Mouse (Mus musculus) megakaryocyte-erythroid progenitor cell, adult 5-6 weeks (primary cell): ENCODE measurements around the gene A630095N17Rik. TPM values are rescaled to one million over a fixed set of nuclear protein-coding genes. Genes with fewer than 3 reads are reported as not detected.

Source experiments
- ATAC-seq: replicated peaks from 2 replicates; pipeline ENCODE4 v1.8.0; 2016; ENCODE audit warnings: mild to moderate bottlenecking, inconsistent platforms; ENCODE audit not compliant: severe bottlenecking, poor library complexity, low FRiP score, low TSS enrichment
- total RNA-seq, 2 experiments: library from RNA; stranded (forward) in 1 of 2; stranded (reverse) in 1 of 2; fragments of 200-1000, 215-1000 nt in 1 of 2; fragments of >200 nt in 1 of 2; fragmentation: Nextera tagmentation in 1 of 2; gene quantifications; 2 replicates each; pipeline ENCODE4 v1.2.3; 2014 to 2017

The A630095N17Rik gene
- total RNA-seq, 2 experiments from 2014 or later = not detected

GRCm38 (mm10) chr1:75217893-75218226 is 14.0 kb downstream of the A630095N17Rik start:
- no peak for ATAC-seq

DNA sequence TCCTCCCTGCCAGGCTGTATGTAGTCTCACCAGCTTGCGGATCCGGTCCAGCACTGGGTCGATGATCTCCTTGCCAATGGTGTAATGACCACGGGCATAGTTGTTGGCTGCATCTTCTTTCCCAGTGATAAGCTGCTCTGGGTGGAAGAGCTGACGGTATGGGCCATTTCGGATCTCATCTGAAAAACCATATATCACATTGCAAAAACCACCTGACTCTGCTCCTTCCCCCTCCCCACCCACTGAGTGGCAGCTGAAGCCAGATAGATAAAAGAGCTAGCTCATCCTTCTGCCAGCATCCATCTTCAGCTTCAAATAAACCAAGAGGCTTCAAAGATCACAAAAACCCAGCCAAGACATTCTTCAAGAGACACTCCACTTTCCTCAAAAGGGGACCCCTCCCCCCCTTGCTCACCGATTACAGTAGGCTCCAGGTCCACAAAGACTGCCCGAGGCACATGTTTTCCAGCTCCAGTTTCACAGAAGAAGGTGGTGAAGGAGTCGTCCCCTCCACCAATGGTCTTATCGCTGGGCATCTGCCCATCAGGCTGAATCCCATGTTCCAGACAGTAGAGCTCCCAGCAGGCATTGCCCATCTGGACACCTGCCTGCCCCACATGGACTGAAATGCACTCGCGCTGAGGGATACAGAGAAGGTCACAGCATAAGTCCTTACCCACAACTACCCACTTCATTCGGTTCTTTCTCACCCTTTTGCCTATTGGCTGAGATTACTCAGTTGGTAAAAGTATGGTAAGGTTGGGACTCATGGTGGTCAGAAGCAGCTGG is 14.9 kb downstream of the A630095N17Rik start:
- ATAC-seq = peak; percentile 53

DNA sequence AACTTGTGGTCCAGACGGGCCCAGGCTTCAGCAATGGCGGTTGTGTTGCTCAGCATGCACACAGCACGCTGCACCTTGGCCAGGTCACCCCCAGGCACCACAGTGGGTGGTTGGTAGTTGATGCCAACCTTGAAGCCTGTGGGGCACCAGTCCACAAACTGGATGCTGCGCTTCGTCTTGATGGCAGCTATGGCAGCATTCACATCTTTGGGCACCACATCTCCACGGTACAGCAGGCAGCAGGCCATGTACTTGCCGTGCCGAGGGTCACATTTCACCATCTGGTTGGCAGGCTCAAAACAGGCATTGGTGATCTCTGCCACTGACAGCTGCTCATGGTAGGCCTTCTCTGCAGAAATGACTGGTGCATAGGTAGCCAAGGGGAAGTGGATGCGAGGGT is 16.1 kb downstream of the A630095N17Rik start:
- no peak for ATAC-seq

GRCm38 (mm10) chr1:75214886-75215285 is 17.0 kb downstream of the A630095N17Rik start:
- no peak for ATAC-seq

DNA sequence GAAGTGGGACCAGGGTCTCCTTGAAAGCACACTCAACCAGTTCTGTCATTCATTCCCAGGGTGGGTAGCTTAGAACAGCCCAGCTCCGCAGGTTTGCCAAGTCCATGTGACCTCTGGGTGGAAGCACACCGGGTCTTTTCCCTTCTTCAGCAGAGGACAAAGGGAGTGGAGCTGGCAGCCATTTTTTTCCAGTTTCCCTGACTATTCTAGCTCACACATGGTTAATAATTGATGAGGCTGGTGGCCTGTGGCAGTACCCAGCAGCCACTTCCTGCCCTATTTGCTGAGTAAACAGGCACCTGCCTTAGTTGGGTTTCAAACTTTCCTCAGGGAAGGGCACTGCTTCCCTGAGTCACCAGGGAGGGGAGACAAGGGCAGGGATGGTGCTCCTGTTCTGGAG is 17.5 kb downstream of the A630095N17Rik start:
- no peak for ATAC-seq

- ATAC-seq = no peak
Measured at GRCm38 (mm10) chr1:75213096-75213495, 18.8 kb downstream of the A630095N17Rik start.

DNA sequence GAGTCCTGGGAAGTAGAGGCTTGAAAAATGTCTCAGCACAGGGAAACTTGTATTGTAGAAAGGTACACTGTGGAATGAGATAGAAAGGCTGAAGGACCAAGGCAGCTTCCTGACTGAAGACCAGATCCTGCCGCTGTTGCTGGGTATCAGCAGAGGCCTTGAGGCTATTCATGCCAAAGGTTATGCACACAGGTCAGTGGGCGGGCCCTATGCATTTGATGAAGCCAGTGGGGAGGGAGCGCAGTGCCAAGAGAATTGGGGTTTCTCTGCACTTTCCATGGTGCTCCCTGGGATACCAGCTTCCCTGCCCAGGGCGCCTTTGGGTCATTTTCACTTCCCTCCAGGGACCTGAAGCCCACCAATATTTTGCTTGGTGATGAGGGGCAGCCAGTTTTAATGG is 19.4 kb downstream of the A630095N17Rik start:
- ATAC-seq = no peak

DNA sequence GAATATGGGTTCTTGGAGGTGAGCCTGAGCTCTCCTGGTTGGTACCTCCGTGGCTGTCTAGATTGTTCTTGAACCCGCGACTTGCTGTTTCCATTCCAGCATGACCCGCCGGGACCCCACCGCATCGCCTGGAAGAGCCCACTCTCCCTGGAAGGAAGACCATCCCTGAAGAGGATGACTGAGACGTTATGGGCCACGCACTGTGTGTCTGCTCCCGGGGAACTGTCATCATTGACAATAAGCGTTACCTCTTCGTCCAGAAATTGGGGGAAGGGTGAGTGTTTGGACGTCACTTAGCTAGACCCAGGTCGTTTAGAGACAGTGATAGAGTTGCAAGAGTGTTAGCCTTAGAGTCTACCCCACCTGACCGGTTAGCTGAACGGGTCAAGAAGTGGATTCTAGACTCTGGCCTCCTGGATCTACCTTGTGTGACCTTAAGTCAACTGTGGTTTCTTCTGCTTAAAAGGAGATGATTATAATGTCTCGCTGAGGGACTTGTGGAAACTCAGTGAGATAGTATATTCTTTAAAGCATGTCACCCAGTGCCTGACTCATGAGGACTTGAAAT is 20.7 kb downstream of the A630095N17Rik start:
- ATAC-seq = no peak

GRCm38 (mm10) chr1:75210136-75211087 is 21.5 kb downstream of the A630095N17Rik start, which contains the start of the genes Glb1l and Stk16:
Gene Glb1l, minus strand, starts transcription at chr1:75210813.
Gene Stk16, plus strand, starts transcription at chr1:75210838.
- peak; percentile 81 for ATAC-seq

- ATAC-seq = peak; percentile 48
Measured at GRCm38 (mm10) chr1:75208967-75209678, 22.8 kb downstream of the A630095N17Rik start.

DNA sequence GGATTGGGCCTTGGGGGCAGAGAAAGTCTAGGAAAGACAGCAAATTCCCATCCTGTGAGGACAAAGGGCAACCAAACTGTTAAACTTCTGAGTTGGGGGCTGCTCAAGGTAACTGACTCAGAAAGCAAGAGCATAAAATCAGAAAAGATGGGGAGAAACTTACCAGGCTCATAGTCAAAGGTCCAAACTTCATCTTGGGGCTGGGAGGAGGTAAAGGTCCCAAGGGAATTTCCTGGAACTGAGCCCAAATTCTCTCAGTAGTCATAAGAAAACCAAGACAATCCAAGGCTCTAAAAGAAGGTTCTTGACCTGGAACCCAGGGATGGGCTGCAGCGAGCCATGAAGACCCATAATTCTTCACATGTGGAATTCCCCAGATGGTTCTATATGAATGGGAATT is 30.7 kb downstream of the A630095N17Rik start:
- no peak for ATAC-seq

DNA sequence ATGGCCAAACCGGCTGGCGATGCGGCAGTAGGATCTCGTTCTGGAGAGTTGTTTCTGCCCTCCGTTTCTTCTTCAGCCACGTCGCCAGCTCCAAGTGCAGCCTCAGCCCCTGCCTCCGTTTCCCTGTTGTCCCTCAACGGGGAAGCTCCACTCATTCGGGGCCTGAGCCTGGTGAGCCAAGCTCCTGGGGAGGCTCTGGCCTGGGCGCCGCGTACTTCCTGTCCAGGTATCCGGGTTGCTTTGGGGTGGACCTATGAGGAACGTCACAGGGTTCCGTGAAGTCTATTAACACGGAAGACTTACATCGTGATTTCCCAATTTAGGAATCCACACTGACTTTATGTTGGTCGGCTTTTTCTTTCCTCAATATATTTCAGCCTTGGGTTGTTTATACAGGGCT is 39.5 kb downstream of the A630095N17Rik start:
- peak; percentile 27; the same call in 1 of the 2 replicates for ATAC-seq

- ATAC-seq = peak; percentile 98
Measured at GRCm38 (mm10) chr1:75191622-75192402, 40.1 kb downstream of the A630095N17Rik start, which contains the start of the genes Ankzf1 and Atg9a. Gene Ankzf1, plus strand, starts transcription at chr1:75192151. Gene Atg9a, minus strand, starts transcription at chr1:75192196.

- ATAC-seq = no peak
Measured at GRCm38 (mm10) chr1:75191258-75191621, 40.7 kb downstream of the A630095N17Rik start.

DNA sequence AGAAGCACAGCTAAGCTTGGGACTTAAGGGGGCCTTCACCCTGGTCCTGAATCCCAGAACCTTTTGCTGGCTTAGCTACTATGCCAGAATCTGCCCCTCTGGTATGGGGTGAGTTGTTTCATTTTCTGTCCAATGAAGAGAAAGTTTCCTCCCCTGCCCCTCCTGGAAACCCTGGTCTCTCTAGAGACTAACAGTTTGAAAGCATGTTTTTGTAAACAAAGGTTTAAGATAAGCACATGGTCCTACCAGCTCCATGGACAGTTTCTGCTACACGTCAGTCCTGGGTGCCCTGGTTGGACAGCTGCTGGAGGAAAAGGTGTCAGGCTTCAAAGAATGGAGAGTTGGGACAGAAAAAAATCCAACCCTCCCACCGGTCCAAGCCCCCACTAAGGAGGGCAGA is 41.3 kb downstream of the A630095N17Rik start:
- peak; percentile 58 for ATAC-seq

- ATAC-seq = no peak
Measured at GRCm38 (mm10) chr1:75187914-75188483, 43.9 kb downstream of the A630095N17Rik start.

DNA sequence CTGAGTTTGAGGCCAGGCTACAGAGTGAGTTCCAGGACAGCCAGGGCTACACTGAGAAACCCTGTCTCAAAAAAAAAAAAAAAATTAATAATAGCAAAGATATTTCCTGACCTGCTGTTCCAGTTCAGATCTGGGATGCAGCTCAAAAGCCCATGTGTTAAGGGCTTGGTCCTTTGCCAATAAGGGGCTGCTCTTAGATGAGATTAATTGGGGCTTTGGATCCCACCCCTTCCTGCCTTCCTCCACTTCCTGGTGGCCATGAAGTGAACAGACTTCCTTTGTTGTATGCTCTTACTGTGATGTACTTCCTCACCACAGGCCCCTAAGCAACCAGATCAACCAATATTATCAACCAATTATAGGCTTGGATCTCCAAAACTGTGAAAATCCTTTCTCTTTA is 44.8 kb downstream of the A630095N17Rik start:
- ATAC-seq = no peak

DNA sequence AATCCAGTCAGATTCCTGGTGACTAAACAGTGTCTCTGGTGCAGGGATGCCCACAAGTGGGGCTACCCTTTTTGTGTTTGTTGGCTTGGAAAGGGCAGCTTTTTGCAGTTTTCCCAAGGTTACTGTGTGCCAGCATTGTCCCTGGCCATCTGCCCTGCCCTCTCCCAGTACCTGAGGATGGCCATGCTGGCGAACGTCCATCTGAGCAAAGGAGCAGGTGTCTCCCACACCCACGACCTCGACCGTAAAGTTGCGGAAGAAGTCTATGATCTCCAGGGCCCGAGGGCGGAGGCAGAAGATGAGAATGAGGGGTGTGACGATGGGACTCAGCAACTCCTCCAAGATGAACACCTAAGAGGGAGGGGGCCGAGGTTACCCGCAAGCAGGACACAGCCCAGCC is 46.4 kb downstream of the A630095N17Rik start:
- ATAC-seq = no peak
